Mouse (Mus musculus) gastrocnemius, adult 8-10 months (tissue): ENCODE results near the gene Rnf150. TPM values are rescaled to one million over a fixed set of nuclear protein-coding genes. Genes with fewer than 3 reads are reported as not detected.

ENCODE experiments used
- DNase-seq, 2 experiments: peaks; one replicate each; pipeline ENCODE4 v3.0.0; 2022; ENCODE audit warnings: low spot score in 2 of 2
- total RNA-seq, 4 experiments: library from RNA; stranded (reverse); gene quantifications; 2 replicates each; pipeline ENCODE4 v1.2.4; 2022

Rnf150 gene
- total RNA-seq, 4 experiments from 2014 or later: 35.8 to 50.2 (median 41.7) TPM

DNA sequence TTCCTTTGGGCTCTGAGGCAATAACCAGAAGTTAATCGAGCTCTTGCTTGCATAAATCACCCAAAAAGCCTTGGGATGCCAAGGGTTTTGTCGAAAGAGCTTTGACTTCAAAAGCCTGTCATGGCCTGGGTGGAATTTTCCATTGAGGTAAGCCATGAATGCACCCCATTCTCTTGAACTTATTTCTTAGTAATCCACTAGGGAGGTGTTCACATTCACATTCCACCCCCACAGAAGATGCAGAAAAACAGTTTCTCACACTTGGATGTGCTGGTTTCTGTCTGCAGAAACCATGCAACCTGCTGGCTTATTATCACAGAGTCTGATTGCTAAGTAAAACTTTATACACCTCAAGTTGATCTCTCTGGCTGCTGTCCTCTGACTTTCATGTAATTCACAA lies 148.1 kb downstream of the Rnf150 start:
- DNase-seq: no peak

DNA sequence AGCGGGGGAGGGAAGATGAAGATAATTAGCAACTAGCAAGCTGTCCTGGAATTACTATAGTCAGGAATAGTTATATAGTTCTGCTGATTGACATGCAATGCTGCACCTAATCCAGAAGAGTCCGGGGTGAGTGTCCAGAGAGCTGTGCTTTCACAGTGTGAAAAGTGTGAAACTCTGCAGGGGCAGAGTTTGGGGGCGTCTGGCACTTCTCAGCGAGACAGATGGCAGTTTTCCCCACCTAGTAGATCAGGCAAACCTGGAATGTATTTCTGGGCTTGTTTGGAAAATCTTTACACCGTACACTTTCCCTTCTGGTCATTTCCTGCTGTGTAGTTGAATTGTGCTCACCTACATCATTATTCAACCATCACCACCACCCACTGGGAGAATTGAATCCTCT lies 148.6 kb downstream of the Rnf150 start:
- no peak for DNase-seq

DNA sequence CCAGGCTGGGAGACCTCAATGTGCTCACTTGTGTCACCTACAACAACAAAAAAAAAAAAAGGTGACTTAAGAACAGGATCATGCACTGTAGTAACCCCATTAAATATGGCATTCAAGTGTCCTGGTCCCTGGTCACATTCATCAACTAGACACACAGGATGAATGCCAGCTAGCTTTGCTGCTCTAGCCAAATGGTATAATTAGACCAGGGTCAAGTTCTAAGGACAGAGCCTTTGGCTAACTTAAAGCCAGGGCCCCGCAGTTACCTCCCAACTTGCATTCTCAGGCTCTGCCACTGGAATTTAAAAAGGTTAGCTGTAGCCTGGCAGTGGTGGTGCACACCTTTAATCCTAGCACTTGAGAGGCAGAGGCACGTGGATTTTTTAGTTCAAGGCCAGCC lies 165.1 kb downstream of the Rnf150 start:
- peak; percentile 33 to 49 for DNase-seq

DNA sequence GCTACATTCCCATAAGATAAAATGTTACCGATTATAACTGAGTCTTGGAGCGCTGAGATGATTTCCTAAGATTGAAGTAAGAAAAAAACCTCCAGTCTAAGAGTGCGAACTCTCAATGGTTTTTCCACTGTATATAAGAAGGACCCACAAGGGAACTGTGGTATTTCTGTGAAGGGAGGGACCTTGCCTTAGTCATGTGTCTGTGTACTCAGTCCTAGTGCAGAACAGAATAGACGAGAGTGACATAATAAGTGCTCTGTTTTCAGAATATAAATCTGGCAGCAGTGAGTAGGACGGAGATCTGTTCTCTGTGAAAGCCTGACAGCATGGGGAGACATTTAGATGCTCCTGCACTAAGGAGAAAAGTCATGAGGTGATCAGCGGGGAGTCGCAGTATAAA lies 169.6 kb downstream of the Rnf150 start:
- no peak for DNase-seq

DNA sequence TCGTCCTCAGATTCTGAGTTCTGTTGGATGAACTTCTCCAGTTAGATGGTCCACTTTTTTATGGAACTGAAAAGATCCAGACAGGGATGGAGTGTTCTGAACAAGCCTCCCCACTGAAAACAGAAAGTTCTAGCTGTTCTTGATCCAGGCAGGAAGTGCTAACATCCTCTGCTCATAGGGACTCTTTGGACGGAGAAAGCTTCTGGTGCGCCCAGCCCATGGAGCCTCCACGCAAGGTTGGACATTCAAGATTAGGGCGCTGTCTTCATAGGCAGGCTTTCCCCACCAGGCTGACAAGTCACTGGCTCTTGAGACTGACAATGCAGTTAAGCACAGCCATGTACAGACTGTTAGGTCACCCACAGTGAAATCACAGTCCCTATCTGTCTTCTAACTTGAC lies 172.0 kb downstream of the Rnf150 start:
- no peak for DNase-seq

DNA sequence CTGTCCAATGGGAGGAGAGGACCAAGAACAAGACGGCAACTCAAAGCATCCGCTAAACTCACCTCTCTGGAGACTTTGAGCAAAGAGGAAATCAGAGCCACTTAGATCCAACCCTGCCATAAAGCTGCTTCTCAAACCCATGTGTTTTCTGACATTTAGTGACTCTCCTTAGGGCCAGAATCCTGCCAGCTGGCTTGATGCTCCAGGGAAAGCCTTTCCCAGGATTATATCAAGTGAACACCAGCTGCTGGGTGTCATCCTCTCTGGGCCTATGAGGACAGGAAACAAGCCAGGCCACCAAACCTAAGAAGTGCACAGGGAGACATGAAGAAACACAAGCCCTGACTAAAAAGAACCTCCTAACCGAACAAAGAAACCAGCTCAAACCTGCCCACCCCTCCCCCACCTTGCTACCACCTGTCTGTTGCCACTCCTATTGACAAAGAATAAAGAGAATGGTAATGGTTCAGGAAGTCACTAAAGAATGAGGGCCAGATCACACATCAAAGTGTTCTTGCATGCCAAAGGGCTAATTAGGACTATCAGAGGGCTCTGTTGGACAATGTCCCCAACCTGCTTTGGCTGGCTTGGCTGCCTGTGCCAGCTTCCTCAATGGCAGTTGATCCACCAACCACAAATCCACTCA lies 173.5 kb downstream of the Rnf150 start:
- DNase-seq: peak; percentile 59 to 78

DNA sequence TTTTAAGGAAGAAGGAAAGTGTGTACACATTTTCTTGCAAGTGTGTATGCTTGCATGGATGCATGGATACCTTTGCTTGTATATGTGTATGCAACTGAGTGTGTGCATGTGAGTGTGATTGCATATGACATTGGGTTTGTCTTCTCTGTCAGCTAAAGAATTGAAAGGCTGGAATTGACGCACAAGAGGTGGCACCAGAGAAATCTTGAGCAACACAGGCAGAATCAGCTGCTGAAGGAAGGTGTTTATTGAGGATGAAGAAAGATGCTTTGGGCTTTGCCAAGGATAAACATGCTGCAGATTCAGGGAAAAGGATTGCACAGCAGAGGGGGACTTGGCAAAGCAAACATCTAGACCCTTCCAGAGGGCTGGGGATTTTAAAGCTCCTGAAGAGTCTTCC lies 174.2 kb downstream of the Rnf150 start:
- DNase-seq: no peak

DNA sequence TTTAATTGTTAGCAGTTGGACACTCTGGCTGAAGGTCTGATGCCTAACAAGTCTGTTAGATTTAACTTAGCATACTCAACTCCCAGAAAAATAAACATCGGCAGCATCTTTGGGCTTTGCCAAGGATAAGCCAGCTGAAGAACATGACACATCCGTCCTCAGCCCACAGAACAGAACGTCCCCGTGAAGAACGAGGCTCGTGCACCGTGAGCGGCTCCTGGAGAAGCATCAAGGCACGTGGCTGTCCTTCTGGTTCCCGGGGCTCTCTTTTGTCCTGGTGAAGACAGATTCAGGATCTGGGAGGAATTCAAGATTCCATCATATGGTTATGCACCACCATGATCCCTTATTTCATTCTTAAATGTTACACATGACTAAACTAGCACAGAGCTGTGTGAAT lies 175.4 kb downstream of the Rnf150 start:
- no peak for DNase-seq

DNA sequence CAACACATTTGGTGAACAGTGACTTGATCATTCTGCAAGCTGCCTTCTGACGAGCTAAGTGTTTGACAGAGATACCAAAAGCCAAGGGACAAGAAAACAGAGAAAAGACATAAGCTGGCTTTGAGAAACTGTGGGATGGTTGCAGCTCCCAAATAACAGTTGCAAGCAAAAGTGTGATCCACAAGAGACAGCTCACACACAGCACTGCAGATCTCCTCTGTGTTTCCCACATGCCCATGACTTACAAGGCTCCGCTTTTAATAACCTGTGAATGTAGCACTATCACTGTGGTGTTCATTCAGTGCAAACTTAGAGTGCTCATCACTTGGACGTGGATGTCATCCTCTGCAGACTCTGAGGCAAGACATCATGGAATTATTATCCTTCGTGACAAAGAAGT lies 178.3 kb downstream of the Rnf150 start:
- DNase-seq: no peak

DNA sequence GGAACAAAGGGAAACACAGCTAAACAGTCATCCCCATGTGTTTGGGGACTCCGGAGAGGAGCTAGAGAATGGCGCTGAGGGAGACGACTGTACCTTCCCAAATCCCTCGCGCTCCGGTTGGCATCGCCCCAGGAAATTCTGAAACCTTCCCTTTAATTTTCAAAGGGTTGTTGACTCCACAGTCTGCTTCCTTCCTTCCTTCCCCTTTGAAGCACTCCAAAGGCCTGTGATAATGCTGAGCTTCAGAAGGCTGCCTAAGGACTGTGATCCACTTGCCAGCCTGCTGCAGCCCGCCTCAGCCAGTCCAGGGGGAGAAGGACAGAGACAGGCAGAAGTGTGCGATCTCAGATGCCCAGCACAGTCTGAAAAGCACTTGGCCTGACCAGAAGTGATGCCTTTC lies 183.8 kb downstream of the Rnf150 start:
- no peak for DNase-seq

DNA sequence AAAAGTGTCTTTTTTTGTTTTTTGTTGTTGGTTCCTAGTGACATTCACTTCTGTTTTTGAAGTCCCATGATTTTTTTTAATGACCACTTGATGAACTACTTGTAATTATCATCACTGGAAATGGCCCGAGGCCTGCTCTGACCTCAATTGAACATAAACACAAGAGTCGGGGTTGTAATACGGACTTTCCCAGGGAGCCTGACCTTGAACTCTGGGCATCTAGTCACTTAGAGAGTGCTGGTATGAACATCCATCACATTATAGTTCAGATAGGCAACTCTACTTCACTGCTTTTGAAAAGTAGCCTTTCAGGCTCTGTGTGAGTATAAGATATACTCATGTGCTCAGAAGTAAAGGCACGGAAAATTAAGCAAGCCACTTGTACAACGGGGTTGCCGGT lies 185.4 kb downstream of the Rnf150 start:
- no peak for DNase-seq

DNA sequence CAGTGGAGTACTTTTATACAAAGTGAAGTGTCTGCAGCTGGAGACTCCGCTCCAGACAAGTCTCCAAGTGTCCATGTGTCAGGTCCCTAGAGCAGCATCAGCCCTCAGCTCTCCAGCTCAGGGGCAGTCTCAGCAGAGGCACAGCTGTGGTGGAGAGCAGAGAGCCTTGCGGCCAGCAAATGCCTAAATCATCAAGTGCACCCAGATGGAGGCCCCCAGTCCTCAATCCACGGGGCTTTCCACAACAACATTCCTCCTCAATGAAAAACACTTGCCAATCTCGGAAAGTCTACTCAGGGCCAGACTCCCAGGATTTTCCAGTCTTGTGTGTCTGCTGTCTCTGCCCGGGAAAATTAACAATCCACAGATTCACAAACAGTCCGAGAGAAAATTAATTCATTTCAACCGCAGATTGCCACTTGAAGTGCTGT lies 186.0 kb downstream of the Rnf150 start:
- DNase-seq: peak in 1 of 2 experiments; percentile 42

DNA sequence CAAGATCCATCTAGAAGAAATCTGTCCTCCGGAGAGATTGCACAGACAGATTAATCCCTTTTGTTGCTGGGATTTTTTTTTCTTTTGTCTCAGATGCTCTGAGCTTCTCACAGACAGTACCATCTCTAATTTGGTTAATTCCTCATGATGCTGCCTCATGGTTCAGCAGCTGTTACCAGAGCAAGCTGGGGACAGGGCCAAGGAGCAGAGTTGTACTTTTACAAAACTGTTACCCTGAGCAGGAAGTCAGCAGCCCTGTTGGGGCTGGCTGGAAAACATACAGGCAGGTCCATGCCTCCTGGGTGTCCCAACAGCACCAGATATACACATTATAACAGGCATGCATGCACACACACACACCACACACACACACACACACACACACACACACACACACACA lies 186.5 kb downstream of the Rnf150 start:
- DNase-seq: peak in 1 of 2 experiments; percentile 28

DNA sequence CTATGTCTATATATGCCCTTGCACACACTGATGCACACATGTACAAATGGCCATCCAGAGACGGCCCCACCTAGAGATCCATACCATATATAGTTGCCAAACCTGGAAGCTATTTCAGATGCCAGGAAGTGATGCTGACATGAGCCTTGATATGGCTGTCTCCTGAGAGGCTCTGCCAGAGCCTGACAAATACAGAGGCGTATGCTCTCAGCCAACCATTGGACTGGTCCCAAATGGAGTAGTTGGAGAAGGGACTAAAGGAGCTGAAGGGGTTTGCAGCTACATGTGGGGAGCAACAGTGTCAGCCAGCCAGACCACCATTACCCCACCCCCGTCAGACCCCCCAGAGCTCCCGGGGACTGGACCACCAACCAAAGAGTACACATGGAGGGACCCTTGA lies 189.7 kb downstream of the Rnf150 start:
- no peak for DNase-seq

DNA sequence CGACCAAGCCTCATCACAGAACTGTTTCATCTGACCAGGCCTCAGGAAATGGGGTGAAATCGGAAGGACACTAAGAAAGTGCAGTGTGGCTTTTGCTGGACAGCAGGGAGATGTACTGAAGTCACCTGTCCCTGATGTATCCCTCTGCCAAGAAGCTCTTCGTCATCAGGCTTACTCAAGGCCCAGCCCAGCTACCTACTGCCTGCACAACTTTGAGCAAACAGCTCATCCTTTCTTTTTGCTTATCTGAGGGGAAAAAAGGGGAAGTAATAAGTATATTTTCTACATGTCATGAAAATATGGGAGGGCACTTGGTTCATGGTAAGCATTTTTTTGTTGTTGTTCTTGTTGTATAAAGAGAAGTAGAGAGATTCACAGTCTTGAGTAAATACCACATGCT lies 191.6 kb downstream of the Rnf150 start:
- DNase-seq: no peak

DNA sequence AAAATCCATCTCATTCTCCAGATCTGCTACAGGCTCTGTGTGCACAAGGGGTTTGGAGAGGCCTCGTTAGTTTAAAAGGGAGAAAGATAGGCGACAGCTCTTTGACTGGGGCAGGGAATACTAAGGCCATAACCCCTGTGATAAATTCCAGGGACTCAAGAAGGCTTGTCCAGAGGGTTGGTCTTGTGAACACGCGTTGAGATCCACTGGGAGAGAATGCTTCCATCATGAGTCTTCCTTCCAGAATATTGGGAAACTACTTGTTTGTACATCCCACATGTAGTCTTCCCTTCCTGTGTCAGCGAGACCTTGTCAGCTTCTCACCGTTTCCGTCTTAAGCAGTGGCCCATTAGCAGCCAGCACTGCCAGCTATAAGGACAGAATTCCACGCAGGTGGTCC lies 195.8 kb downstream of the Rnf150 start:
- DNase-seq: no peak

DNA sequence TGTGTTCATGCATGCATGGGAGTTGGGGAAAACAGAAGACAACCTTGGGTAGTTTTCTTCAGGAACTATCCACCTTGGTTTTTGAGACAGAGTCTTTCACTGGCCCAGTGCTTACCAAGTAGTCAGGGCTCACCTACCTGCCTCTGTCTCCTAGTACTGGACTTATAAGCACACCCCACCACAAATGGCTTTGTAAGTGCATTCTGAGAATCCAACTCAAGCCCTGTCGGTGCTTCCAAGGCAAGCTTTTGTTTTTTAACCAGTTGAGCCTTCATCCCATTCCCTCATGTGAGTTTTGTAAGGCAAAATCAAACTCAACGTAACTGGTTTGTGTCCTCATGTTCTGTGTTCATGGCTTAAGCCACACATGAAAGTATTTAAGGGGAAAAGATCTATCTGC lies 196.9 kb downstream of the Rnf150 start:
- no peak for DNase-seq

DNA sequence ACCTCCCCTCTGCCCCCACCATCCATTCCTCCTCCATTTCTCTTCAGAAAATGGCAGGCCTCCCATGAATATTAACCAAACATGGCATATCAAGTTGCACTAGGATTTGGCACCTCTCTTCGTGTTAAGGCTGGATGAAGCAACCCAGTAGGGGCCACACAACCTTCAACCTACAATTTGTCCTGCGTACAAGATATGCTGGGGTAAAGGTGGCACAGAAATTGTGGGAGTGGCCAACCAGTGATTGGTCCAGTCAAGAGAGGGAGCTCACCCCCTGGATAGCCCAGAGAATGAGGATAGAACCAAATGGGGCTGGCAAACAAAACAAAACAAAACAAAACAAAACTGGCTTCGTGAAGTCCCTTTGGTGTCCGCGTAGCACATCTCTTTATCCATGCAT lies 198.1 kb downstream of the Rnf150 start:
- DNase-seq: no peak

DNA sequence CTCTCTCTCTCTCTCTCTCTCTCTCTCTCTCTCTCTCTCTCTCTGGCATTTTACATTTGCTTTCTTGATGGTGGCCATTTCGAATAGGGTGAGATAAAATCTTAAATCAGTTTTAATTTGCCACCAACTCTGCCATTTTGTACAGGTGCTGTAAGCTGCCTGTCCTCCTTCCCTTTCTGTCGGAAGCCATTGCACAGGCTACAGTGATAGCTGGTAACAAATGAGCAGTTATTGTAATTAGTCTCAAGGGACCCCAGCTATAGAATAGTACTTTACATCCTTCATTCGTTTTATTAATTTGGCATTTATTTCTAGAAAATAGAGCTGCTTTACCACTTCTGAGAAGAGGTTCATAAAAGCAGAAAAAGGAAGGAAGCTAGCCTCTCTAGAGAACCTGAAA lies 198.7 kb downstream of the Rnf150 start:
- no peak for DNase-seq

DNA sequence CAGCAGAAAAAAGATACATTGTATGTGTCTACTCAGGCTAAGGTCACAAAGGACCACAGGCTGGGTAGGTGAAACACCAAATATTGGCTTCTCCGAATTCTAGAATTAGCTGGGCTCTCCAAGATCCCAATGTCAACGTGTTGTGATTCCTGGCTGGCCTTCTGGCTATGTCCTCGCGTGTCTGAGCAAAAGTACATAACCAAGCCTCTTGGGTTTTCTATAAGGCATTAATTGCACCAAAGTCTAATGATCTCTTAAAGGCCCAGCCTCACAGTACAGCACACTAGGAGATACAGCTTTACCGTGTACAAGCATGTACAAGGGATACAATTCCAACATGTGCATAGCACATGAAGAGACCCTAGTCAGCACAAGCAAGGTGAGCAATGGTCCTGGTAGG lies 199.1 kb downstream of the Rnf150 start:
- DNase-seq: no peak

DNA sequence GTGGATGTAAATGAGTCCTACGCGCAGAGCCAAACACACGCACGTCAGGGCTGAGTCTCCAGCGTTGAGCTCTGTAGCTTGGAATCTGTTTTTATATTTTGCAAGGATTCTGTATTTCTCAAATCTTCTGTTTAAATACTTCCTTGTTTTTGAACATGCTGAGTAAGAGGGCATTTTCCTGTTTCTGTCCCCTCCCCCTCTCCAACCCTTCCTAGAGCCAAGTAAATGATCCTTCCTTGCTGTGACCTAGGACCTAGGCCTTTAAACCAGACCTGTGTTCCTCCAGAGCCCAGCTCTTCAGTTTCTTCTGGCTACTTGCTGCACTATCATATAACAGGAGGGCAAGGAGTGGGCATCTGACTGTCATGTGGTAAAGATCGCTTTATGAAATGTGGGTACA lies 200.9 kb downstream of the Rnf150 start:
- DNase-seq: peak; percentile 34 to 41

DNA sequence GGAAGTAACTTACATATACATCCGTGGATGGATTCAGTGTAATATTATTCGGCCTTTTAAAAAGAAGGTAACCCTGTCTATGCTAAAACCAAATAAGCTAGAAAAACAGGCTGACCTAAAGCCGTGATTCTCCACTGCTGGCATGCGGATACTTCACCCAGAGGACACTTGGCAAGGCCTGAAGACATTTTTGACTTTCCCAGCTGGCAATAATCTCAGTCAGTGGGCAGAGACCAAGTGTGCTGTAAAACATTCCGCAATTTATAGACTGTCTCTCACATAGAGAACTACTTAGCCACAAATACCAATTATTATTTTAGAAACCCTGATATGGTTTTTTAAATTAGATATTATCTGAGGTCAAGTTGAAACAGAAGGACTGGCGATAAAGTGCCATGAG lies 202.9 kb downstream of the Rnf150 start:
- no peak for DNase-seq

DNA sequence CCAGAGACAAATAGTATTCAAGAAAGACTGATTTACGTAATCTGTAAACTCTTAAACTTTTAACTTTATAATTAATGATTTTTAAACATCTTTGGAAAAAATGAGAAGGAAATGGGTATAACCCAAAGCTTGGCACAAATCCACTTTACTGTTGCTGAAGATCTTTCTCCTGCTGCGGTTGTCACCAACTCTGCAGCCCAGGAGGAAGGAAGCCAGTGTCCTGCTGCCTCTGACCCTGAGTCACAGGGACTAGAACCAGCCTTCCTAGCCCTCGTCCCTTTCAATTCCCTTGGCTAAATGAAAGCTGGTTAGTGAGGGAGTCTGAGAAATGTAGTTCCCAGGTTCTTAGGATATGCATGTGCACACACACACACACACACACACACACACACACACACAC lies 203.7 kb downstream of the Rnf150 start:
- no peak for DNase-seq

DNA sequence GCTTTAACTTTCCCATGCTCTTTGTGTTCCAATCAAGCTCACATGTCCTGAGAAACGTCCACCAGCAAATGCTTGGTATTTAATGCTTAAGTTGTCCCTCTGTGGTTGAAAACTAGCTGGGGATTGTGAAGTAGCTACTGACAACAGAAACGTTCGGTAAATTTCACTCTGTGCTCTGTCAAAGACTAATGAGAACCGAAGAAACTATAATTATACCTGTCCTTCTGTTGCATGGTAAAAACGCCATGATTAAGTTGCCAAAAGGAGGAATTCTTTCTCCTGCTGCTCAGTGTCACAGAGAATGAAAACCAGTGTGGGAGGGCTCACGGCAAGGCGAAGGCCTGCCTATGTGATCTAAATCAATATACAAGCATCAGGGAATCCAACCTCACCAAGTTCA lies 204.8 kb downstream of the Rnf150 start:
- no peak for DNase-seq
